Mouse (Mus musculus) kidney, embryonic 14.5 days (tissue): ENCODE results near the gene Tepsin. TPM values are rescaled to one million over a fixed set of nuclear protein-coding genes. Genes with fewer than 3 reads are reported as not detected.

Experiments
- ATAC-seq: fragments of 200-750 bp; cut with Nextera tagmentation; 2 replicates; pipeline ENCODE4 v1.8.0; 2017; ENCODE audit warnings: moderate number of reproducible peaks, mild to moderate bottlenecking, moderate TSS enrichment, moderate library complexity; ENCODE audit not compliant: low FRiP score, low TSS enrichment
- H3K27ac ChIP-seq: fragments of 300-500 bp; sonication (generic); 2 replicates; pipeline ENCODE4 v1.5.1; 2014; ENCODE audit warnings: low read depth, mild to moderate bottlenecking, low read length, moderate library complexity, mixed read lengths
- H3K27me3 ChIP-seq: fragments of 300-500 bp; sonication (generic); 2 replicates; pipeline ENCODE4 v1.6.1; 2014; ENCODE audit warnings: mild to moderate bottlenecking, low read length; ENCODE audit not compliant: control insufficient read depth, insufficient read depth
- H3K36me3 ChIP-seq: fragments of 300-500 bp; sonication (generic); 2 replicates; pipeline ENCODE4 v1.6.1; 2014; ENCODE audit warnings: low read length, mixed read lengths; ENCODE audit not compliant: control insufficient read depth, insufficient read depth
- H3K4me1 ChIP-seq: fragments of 300-500 bp; sonication (generic); 2 replicates; pipeline ENCODE4 v1.6.1; 2014; ENCODE audit warnings: low read length, mixed read lengths; ENCODE audit not compliant: control insufficient read depth, insufficient read depth
- H3K4me2 ChIP-seq: fragments of 300-500 bp; sonication (generic); replicated peaks from 2 replicates; pipeline ENCODE4 v1.6.1; 2014; ENCODE audit warnings: low read depth, mild to moderate bottlenecking, low read length
- H3K4me3 ChIP-seq: fragments of 300-500 bp; sonication (generic); 2 replicates; pipeline ENCODE4 v1.5.1; 2014; ENCODE audit warnings: mild to moderate bottlenecking, low read length
- H3K9ac ChIP-seq: fragments of 300-500 bp; sonication (generic); 2 replicates; pipeline ENCODE4 v1.6.1; 2014; ENCODE audit warnings: low read depth, mild to moderate bottlenecking, low read length, moderate library complexity
- H3K9me3 ChIP-seq: fragments of 300-500 bp; sonication (generic); 2 replicates; pipeline ENCODE4 v1.6.1; 2016; ENCODE audit warnings: low read length; ENCODE audit not compliant: control insufficient read depth
- WGBS: fragments of 180-500 bp; shearing (Covaris S2); extraction: QIAGEN DNeasy Blood & Tissue Kit; methylation state at CpG from one replicate; pipeline ENCODE4 v1.1.7; 2014; 5-methylcytosine and 5-hydroxymethylcytosine counted together
- polyA plus RNA-seq: library from polyadenylated mRNA; unstranded; fragments of >200 nt; fragmentation: Nextera tagmentation; extraction: Ambion mirVana; gene quantifications from 2 replicates; pipeline ENCODE4 v1.2.1, GENCODE M21; 2014

Gene Tepsin
- polyA plus RNA-seq, 1 experiment from 2014 or later, result 15.6 TPM

GRCm38 (mm10) chr11:120055953-120056732 lies 42.4 kb downstream of the Tepsin start:
- H3K4me1 ChIP-seq, result no peaks in the 10 kb centered on the region
- no peak overlapping the region for H3K4me2 ChIP-seq
- H3K36me3 ChIP-seq, result no peaks in the 10 kb centered on the region
- ATAC-seq, result no peak
- no peak overlapping the region for H3K9ac ChIP-seq
- no peak overlapping the region for H3K27ac ChIP-seq
- 84% methylated on average over 12 of the region's 12 CpGs for WGBS
- H3K27me3 ChIP-seq, result no peaks in the 10 kb centered on the region
- no peaks in the 10 kb centered on the region for H3K9me3 ChIP-seq
- no peak overlapping the region for H3K4me3 ChIP-seq

- H3K9ac ChIP-seq, result no peak overlapping the region
- no peak for ATAC-seq
- no peak overlapping the region for H3K4me3 ChIP-seq
- no peak overlapping the region for H3K27ac ChIP-seq
- no peak overlapping the region for H3K4me2 ChIP-seq
- H3K4me1 ChIP-seq, result no peaks in the 10 kb centered on the region
- no peaks in the 10 kb centered on the region for H3K36me3 ChIP-seq
- no peaks in the 10 kb centered on the region for H3K9me3 ChIP-seq
- peaks cover 4% of the 10 kb centered on the region; the same call in 1 of the 2 replicates for H3K27me3 ChIP-seq
- WGBS, result 83% methylated on average over 4 of the region's 4 CpGs
Measured at GRCm38 (mm10) chr11:120053846-120054245, 44.7 kb downstream of the Tepsin start.

DNA sequence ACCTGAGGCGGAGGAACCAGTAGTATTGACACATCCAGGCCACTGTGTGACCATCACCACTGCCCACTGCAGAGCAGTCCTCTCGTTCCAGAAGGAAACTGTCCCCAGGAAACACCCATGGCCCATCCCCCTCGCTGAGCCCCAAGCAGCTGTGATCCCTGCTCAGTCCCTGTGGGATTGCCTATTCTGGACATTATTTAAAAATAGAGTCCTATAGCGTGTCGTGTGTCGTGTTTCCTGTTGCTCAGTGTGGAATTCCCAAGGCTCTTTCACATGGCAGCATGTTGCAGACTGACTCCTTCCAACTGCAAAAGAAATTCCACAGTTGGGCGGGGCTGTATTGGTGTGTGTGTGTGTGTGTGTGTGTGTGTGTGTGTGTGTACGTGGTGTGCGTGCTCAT lies 46.3 kb downstream of the Tepsin start:
- WGBS, result 70% methylated on average over 9 of the region's 9 CpGs
- H3K4me2 ChIP-seq, result no peak overlapping the region
- H3K27me3 ChIP-seq, result peaks cover 19% of the 10 kb centered on the region
- H3K9me3 ChIP-seq, result no peaks in the 10 kb centered on the region
- H3K27ac ChIP-seq, result no peak overlapping the region
- H3K4me3 ChIP-seq, result no peak overlapping the region
- peaks cover 9% of the 10 kb centered on the region; the same call in 1 of the 2 replicates for H3K4me1 ChIP-seq
- H3K36me3 ChIP-seq, result no peaks in the 10 kb centered on the region
- no peak overlapping the region for H3K9ac ChIP-seq
- no peak for ATAC-seq

DNA sequence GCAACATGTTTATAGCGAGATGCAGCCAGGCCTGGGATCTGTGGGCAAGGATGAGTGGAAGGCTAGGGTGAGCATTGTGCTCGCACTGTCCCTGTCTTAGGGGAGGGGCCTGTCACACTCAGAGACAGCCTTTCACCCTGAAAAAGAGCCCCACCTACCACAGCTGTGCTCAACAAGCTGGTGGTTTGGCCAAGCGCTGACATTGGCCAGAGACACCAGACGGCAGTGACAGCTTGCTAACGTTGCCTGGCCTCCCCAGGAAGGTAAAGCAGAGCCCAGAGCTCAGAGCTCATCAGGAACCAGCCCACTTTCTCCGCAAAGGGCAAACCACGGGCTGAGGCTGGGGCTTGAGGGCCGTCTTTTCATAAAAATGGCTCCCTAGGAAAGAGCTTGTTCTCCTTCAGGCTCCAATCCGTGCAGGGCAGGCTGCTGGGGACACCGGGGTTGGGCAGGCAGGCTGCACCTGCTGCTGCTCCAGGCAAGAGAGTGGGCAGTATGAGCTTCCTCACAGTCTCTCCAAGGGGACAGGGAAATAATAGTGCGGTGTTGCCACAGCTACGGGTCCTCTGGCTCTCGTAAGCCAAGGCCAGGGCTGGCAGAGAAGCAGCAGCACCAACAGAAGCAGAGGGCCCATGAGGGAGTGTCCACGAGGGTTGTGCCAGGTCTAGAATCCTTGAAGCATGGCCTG lies 47.3 kb downstream of the Tepsin start:
- 0 out of 2 replicates have a peak, but pooled peaks have one; percentile 28 for ATAC-seq
- no peak overlapping the region for H3K27ac ChIP-seq
- no peak overlapping the region for H3K4me2 ChIP-seq
- H3K9me3 ChIP-seq, result no peaks in the 10 kb centered on the region
- 45% methylated on average over 14 of the region's 14 CpGs for WGBS
- H3K27me3 ChIP-seq, result peaks cover 24% of the 10 kb centered on the region
- H3K4me1 ChIP-seq, result peaks cover 14% of the 10 kb centered on the region
- no peak overlapping the region for H3K4me3 ChIP-seq
- no peaks in the 10 kb centered on the region for H3K36me3 ChIP-seq
- no peak overlapping the region for H3K9ac ChIP-seq

DNA sequence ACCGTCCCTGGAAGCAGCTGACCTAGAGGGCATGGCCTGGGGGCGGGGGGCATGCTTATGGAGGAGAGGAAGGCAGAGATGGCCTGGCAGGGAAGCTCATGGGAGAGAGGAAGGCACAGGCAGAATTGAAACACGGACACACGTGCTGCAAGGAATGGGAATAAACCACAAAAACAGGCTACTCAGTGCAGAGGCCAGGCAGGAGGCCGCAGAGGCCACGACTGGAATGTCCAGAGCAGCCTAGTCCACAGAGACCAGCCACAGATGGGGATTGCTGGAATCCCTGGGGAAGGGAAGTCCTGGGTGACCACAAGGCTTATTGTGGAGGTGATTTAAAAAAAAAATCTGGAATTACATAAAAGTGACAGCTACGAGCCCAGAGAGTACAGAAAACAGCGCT lies 49.5 kb downstream of the Tepsin start:
- Histone ChIP-seq H3K36me3 (no peaks in the 10 kb centered on the region), H3K9me3 (no peaks in the 10 kb centered on the region), H3K9ac (no peak overlapping the region), H3K4me2 (no peak overlapping the region), H3K27ac (no peak overlapping the region), H3K4me3 (no peak overlapping the region), H3K4me1 (peaks cover 19% of the 10 kb centered on the region), H3K27me3 (peaks cover 25% of the 10 kb centered on the region)
- ATAC-seq, result no peak
- WGBS, result 84% methylated on average over 8 of the region's 8 CpGs

GRCm38 (mm10) chr11:120048252-120048556 lies 50.3 kb downstream of the Tepsin start:
- H3K4me1 ChIP-seq, result peaks cover 19% of the 10 kb centered on the region
- H3K27me3 ChIP-seq, result peaks cover 25% of the 10 kb centered on the region
- no peak for ATAC-seq
- WGBS, result 4% methylated on average over 23 of the region's 23 CpGs
- no peaks in the 10 kb centered on the region for H3K36me3 ChIP-seq
- peak overlapping the region; percentile 95 for H3K4me2 ChIP-seq
- H3K9ac ChIP-seq, result peak overlapping the region; percentile 23; the same call in 1 of the 2 replicates
- H3K9me3 ChIP-seq, result no peaks in the 10 kb centered on the region
- no peak overlapping the region for H3K27ac ChIP-seq
- peak overlapping the region; percentile 15; the same call in 1 of the 2 replicates for H3K4me3 ChIP-seq

- Histone ChIP-seq H3K4me1 (peaks cover 19% of the 10 kb centered on the region), H3K36me3 (no peaks in the 10 kb centered on the region), H3K4me2 (peak overlapping the region; percentile 95), H3K4me3 (peak overlapping the region; percentile 58), H3K9ac (peak overlapping the region; percentile 60; the same call in 1 of the 2 replicates), H3K27ac (no peak overlapping the region), H3K9me3 (no peaks in the 10 kb centered on the region), H3K27me3 (peaks cover 25% of the 10 kb centered on the region)
- 0 out of 2 replicates have a peak, but pooled peaks have one; percentile 26 for ATAC-seq
- WGBS, result 11% methylated on average over 23 of the region's 23 CpGs
Measured at GRCm38 (mm10) chr11:120047531-120048251, 50.8 kb downstream of the Tepsin start.

DNA sequence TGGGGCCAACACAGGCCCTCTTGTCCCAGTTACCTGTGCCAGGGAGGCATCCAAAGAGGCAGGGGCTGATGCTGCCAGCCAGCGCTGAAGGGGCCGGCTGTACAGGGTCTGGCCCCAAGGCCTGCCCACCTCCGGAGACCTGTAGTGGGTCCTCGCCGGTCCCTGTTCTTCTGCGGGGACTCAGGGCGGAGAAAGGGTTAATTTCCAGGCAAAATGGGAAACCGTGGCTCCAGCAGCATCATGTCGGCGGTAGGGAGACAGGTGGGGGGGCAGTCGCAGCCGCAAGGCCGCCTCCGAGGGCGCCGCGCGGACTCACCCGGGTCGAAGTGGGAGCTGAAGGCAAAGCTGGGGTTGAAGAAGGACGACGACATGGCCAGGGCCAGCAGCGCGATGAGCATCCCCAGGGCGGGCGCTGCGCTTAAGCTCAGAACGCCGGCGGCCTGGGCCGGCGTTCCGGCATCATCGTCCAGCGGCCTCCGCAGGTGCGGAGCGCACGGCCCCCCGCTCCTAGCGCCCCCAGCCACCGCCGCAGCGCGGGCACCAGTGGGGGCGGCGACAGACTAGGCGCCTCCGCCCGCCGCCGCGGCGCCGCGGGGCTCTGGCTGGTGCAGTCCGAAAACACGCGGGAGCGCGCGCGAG lies 51.9 kb downstream of the Tepsin start, which contains the start of gene Aatk:
Aatk (minus strand) TSS at position 615 of the 639 bp plus-strand sequence.
- peak within 1 kb of the TSS; percentile 60; the same call in 1 of the 2 replicates for H3K9ac ChIP-seq
- 1% methylated on average over 57 of the region's 63 CpGs for WGBS
- ATAC-seq, result no peak
- H3K4me1 ChIP-seq, result peaks cover 19% of the 10 kb centered on the region
- H3K27me3 ChIP-seq, result peaks cover 25% of the 10 kb centered on the region
- 0 out of 2 replicates have a peak within 1 kb of the TSS, but pooled peaks have one; percentile 37 for H3K27ac ChIP-seq
- H3K36me3 ChIP-seq, result no peaks in the 10 kb centered on the region
- H3K4me3 ChIP-seq, result peak within 1 kb of the TSS; percentile 58
- no peaks in the 10 kb centered on the region for H3K9me3 ChIP-seq
- peak within 1 kb of the TSS; percentile 95 for H3K4me2 ChIP-seq
